Mouse (Mus musculus) small intestine, adult 2 months (tissue): ENCODE measurements around the gene Rab11fip2.

Experiments used
- CTCF ChIP-seq: fragments of 200-500 bp; IDR thresholded peaks from 2 replicates; pipeline ENCODE4 v1.5.1; 2012; ENCODE audit warnings: low read depth, mild to moderate bottlenecking, control low read depth, inconsistent platforms, low read length, moderate library complexity, mixed read lengths; ENCODE audit not compliant: insufficient replicate concordance, insufficient read length; ENCODE audit errors: extremely low read depth
- POLR2A ChIP-seq: fragments of 200-500 bp; IDR thresholded peaks from 2 replicates; pipeline ENCODE4 v1.6.1; 2012; ENCODE audit warnings: low read depth, mild to moderate bottlenecking, control low read depth, inconsistent platforms, low read length, moderate library complexity

DNA sequence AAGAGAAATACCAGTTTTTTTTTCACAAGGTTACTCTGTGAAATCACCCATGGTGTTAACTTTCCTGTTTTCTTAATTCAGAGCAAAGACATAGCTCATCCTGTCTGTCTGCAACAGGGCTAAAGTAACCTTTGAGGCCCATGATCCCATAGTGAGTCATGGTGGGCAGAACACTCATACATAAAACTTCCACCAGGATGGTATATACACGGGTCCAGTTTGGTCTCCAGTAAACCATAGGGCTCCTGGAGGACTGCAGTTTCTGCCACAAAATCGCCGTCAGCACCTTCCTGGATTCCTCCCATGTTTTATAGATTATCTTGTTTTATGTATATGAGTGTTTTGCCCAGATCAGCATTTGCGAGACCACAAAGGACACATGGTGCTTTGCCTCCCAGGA lies 45.2 kb downstream of the Rab11fip2 start:
- TF ChIP-seq CTCF, result no peak
- no peak for TF ChIP-seq POLR2A
